Mouse (Mus musculus) heart, embryonic 12.5 days (tissue): ENCODE measurements at regions not wholly inside any gene's neighbourhood (a gene's known extent, or its start where the extent isn't known, plus 50 kb on each side); places are given as distances from the start of the nearest gene placed in this dataset.

Source experiments
- ATAC-seq: fragments of 200-750 bp; cut with Nextera tagmentation; 2 replicates; pipeline ENCODE4 v1.8.0; 2017; ENCODE audit warnings: moderate TSS enrichment, moderate library complexity; ENCODE audit not compliant: insufficient number of reproducible peaks, low FRiP score
- H3K27ac ChIP-seq: fragments of 300-500 bp; sonication (generic); 2 replicates; pipeline ENCODE4 v1.5.1; 2016; ENCODE audit warnings: mild to moderate bottlenecking, moderate library complexity; ENCODE audit not compliant: poor library complexity, severe bottlenecking
- H3K27me3 ChIP-seq: fragments of 300-500 bp; sonication (generic); replicated peaks from 2 replicates; pipeline ENCODE4 v1.6.1; 2016; ENCODE audit warnings: mild to moderate bottlenecking, moderate library complexity
- H3K36me3 ChIP-seq: fragments of 300-500 bp; sonication (generic); 2 replicates; pipeline ENCODE4 v1.6.1; 2016; ENCODE audit warnings: mild to moderate bottlenecking, moderate library complexity
- H3K4me1 ChIP-seq: fragments of 300-500 bp; sonication (generic); replicated peaks from 2 replicates; pipeline ENCODE4 v1.6.1; 2016; ENCODE audit warnings: mild to moderate bottlenecking
- H3K4me2 ChIP-seq: fragments of 300-500 bp; sonication (generic); 2 replicates; pipeline ENCODE4 v1.6.1; 2016; ENCODE audit warnings: mild to moderate bottlenecking, moderate library complexity
- H3K4me3 ChIP-seq: fragments of 300-500 bp; sonication (generic); 2 replicates; pipeline ENCODE4 v1.5.1; 2016; ENCODE audit warnings: mild to moderate bottlenecking
- H3K9ac ChIP-seq: fragments of 300-500 bp; sonication (generic); 2 replicates; pipeline ENCODE4 v1.6.1; 2016; ENCODE audit warnings: mild to moderate bottlenecking, moderate library complexity
- H3K9me3 ChIP-seq: fragments of 300-500 bp; sonication (generic); replicated peaks from 2 replicates; pipeline ENCODE4 v1.6.1; 2016; ENCODE audit warnings: mild to moderate bottlenecking, moderate library complexity
- WGBS: fragments of 180-500 bp; shearing (Covaris S2); methylation state at CpG from one replicate; pipeline ENCODE4 v1.1.7; 2016; 5-methylcytosine and 5-hydroxymethylcytosine counted together

DNA sequence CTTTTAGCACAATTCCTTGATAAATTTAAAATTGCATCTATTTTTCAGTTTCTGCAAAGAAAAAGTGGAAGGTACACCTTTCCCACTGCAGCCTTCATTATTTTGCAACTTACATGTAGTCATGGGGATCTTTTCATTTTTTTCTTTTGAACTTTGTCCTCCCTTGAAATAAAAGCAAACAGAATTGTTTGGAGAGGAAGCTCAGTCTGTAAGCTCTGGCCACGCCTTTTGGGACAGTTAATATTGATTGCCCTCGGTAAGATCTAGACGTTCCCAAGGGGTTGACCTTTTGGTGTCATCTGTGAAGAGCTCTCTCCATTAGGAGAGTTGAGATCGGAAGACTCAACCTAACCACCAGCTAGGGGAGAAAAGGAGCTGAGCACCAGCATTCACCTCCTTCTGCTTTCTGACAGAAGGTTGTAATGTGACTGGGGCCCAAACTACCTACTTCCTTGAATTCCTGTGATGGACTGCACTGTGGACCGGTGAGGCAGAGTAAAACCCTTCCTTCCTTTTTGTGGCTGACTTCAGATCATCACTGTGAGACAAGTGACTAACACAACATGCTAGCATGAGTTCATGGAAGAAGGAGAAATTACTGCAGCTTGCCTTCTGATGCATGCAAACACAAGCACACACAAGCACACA lies 621.9 kb downstream of the Inhba start:
- no peak overlapping the region for H3K4me3 ChIP-seq
- no peaks in the 10 kb centered on the region for H3K36me3 ChIP-seq
- no peak overlapping the region for H3K4me2 ChIP-seq
- WGBS, result 74% methylated on average over 5 of the region's 5 CpGs
- no peaks in the 10 kb centered on the region for H3K27me3 ChIP-seq
- no peak for ATAC-seq
- H3K9ac ChIP-seq, result no peak overlapping the region
- no peaks in the 10 kb centered on the region for H3K9me3 ChIP-seq
- H3K27ac ChIP-seq, result no peak overlapping the region
- H3K4me1 ChIP-seq, result no peaks in the 10 kb centered on the region

DNA sequence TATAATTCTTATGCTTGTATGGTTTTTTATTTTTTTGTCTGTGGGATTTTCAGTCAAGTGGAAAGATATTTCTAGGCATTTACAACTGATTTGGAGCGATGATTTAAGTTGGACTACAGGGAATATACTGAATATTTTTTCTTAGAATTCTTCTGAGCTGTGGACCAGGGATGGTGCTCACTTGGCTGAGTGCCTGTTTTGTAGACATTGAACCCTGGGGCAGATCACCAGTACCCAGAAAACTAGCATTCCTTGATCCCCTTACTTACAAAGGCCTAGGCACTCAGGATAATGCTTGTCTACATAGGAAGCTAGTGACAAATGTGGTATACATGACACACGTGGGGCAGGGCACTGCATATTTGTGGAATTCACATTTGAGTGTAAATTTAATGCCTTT lies 624.6 kb downstream of the Inhba start:
- no peaks in the 10 kb centered on the region for H3K36me3 ChIP-seq
- no peak overlapping the region for H3K27ac ChIP-seq
- no peaks in the 10 kb centered on the region for H3K27me3 ChIP-seq
- no peaks in the 10 kb centered on the region for H3K4me1 ChIP-seq
- no peak for ATAC-seq
- H3K4me2 ChIP-seq, result no peak overlapping the region
- H3K9me3 ChIP-seq, result no peaks in the 10 kb centered on the region
- H3K4me3 ChIP-seq, result no peak overlapping the region
- H3K9ac ChIP-seq, result no peak overlapping the region
- WGBS, result 78% methylated on average over 2 of the region's 2 CpGs

DNA sequence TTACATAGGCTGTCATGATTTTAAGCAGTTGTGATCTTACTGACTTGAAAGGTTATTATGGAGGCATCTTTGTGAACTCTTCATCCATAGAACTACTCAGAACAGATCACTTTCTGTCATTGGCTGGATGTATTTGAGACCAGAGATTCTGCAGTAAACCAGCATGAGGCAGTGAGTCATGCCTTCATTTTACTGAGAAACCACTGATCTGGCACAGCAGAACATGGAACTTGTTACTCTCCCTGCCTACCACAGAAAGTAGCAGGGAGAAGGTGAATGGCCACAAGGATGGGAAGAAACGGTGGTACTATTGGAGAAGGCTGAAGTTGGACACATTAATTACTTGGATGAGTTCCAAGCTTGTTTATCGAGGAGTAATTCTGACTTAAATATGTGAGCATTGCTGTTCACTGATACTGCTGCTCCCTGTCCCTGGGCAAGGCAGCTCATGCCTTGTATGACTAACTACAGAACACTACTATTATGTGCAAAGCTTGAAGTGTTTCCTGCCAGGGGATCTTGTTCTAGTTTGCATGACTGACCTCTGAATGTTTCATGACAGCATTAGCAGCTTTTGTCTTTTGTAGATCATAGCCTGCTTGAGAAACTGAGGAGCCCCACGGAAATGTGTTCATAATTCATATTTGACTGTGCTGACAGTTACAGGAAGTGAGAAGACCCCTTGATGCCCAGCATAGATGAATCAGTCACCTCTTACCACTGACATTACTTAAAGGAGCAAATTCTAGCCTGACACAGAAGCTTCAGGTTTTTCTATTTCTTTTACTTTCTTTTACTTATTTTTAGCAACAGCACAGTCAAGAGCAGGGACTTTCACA lies 630.2 kb downstream of the Inhba start:
- ATAC-seq, result no peak
- H3K27ac ChIP-seq, result no peak overlapping the region
- WGBS, result 68% methylated on average over 3 of the region's 3 CpGs
- H3K4me1 ChIP-seq, result no peaks in the 10 kb centered on the region
- H3K4me3 ChIP-seq, result no peak overlapping the region
- no peaks in the 10 kb centered on the region for H3K27me3 ChIP-seq
- no peaks in the 10 kb centered on the region for H3K9me3 ChIP-seq
- no peak overlapping the region for H3K9ac ChIP-seq
- H3K36me3 ChIP-seq, result no peaks in the 10 kb centered on the region
- no peak overlapping the region for H3K4me2 ChIP-seq

DNA sequence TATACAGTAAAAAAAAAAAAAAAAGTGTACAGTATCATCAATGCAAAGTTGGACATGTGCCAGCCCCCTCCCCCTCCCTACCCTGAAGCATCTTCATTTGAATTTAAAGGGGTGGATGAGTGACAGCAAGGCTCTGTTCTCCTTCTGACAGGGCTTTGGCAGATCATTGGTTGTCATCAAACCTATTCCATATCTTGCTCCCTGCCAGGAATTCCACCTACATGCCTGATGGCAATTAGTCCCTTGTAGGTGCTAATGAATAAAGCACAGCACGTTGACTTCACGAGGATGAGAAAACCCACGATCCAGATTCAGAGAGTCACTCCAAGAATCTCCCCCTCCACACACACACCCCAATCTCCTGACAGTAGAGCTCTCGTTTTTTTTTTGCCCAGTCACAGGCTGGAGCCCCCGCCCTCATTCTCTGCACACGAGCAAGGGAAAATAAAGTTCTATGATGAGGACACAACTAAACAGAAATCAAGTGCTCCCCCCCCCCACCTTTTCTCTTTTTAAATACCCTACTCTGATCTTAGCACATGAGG lies 630.9 kb downstream of the Inhba start:
- Histone ChIP-seq H3K27me3 (no peaks in the 10 kb centered on the region), H3K9me3 (no peaks in the 10 kb centered on the region), H3K36me3 (no peaks in the 10 kb centered on the region), H3K4me2 (no peak overlapping the region), H3K4me1 (no peaks in the 10 kb centered on the region), H3K27ac (no peak overlapping the region), H3K4me3 (no peak overlapping the region), H3K9ac (no peak overlapping the region)
- 45% methylated on average over 6 of the region's 6 CpGs for WGBS
- ATAC-seq, result no peak

DNA sequence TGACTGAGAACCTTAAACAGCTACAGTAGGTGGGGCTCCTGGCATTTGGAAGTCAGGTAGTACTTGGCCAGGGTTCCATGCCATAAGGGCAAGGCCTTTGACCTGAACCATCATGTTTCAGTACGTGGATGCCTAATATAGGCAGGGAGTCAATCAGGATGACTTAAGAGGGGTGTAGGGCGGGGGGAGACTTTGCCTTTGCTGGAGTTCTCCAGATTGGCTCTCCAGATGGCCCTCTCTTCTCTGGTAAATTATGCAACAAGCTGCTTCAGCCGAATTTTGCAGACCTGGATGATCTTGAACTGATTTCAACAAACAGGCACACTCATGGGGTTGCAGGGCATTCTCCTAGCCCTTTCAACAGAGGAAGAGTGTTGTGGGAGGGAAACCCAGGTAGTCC lies 633.7 kb downstream of the Inhba start:
- no peaks in the 10 kb centered on the region for H3K9me3 ChIP-seq
- no peak overlapping the region for H3K9ac ChIP-seq
- H3K27me3 ChIP-seq, result no peaks in the 10 kb centered on the region
- H3K4me3 ChIP-seq, result no peak overlapping the region
- no peaks in the 10 kb centered on the region for H3K4me1 ChIP-seq
- H3K4me2 ChIP-seq, result no peak overlapping the region
- H3K27ac ChIP-seq, result no peak overlapping the region
- WGBS, result 68% methylated on average over 3 of the region's 3 CpGs
- ATAC-seq, result no peak
- H3K36me3 ChIP-seq, result no peaks in the 10 kb centered on the region

DNA sequence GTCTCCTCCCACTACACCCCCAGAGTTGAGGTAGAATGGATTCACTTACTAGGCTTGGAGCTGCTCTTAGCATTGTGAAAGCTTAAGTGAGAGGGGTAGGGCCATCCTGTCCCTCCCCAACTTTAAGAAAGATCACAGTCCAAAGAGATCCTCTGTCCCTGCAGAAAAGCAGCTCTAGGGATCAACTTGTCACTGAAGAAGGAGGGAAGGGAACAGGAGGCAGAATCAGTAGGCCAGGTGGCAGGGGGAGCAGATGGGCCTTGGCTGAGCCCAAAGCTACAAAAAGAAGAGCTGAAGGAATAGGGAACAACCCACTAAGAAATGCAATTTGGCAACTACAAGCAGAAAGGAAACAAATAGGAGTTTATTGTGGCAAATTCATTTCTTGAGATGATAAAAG lies 634.4 kb downstream of the Inhba start:
- no peak for ATAC-seq
- no peak overlapping the region for H3K4me2 ChIP-seq
- no peaks in the 10 kb centered on the region for H3K9me3 ChIP-seq
- no peaks in the 10 kb centered on the region for H3K27me3 ChIP-seq
- no peaks in the 10 kb centered on the region for H3K36me3 ChIP-seq
- no peak overlapping the region for H3K9ac ChIP-seq
- no peak overlapping the region for H3K27ac ChIP-seq
- no peaks in the 10 kb centered on the region for H3K4me1 ChIP-seq
- H3K4me3 ChIP-seq, result no peak overlapping the region

DNA sequence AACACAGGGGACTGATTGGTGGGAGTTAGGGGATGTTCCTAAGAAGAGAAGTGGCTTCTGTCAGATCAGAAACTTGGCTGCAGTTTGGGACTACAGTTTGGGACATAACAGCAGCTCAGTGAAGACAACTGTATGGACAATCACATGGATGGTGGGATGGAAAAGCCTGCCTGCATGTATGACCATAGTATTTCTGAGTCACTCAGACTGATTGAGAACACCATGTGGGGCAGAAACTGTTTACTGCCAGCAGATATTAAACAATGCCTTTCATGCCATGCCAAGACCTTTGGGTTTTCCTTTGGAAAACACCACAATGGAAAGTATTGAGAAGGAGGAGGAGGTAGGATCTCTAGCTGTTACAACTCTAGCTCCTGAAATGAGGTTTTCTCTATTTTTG lies 635.0 kb downstream of the Inhba start:
- Histone ChIP-seq H3K36me3 (no peaks in the 10 kb centered on the region), H3K9ac (no peak overlapping the region), H3K4me2 (no peak overlapping the region), H3K27ac (no peak overlapping the region), H3K27me3 (no peaks in the 10 kb centered on the region), H3K4me1 (no peaks in the 10 kb centered on the region), H3K9me3 (no peaks in the 10 kb centered on the region), H3K4me3 (no peak overlapping the region)
- no peak for ATAC-seq

DNA sequence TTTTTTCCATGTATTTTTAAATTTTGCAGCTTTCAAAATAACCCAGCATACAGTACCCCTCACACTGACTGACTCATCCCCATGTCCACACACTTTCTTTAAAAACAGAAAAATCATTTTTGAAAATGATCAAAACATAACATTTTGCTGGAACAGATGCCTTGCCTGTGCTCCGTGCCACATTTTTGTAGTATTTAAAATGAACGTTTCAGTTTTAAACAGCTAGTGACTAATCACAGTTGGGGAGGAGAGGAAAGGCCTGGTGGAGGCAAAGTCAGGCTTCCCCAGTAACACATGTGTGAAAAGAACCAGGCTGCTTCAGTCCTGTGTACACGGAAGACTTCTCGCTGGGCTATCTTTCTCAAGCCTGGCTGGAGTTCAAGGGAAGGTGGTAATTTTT lies 644.5 kb downstream of the Inhba start:
- Histone ChIP-seq H3K27ac (no peak overlapping the region), H3K4me2 (no peak overlapping the region), H3K9me3 (no peaks in the 10 kb centered on the region), H3K4me1 (no peaks in the 10 kb centered on the region), H3K27me3 (no peaks in the 10 kb centered on the region), H3K4me3 (no peak overlapping the region), H3K36me3 (no peaks in the 10 kb centered on the region), H3K9ac (no peak overlapping the region)
- WGBS, result 62% methylated on average over 4 of the region's 4 CpGs
- no peak for ATAC-seq

DNA sequence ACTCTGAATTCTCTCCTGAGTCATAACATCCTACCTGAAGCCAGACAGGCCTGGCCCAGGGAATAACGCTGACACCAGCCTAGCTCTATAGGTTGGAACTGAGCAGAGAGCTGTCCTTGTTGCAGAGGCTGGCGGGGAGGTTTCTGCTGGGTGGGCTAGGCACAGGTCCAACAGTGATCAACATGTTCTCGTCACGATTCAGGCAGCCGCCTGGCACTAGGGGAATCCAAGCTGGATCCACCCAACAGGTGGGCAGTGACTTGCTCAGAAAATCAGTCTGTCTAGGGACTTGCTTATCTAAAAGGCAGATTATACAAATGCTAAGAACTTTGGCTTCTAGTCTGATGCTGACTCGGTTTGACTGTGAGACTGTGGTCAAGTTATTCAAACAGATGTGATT lies 648.2 kb downstream of the Inhba start:
- Histone ChIP-seq H3K36me3 (no peaks in the 10 kb centered on the region), H3K9me3 (no peaks in the 10 kb centered on the region), H3K9ac (no peak overlapping the region), H3K27me3 (no peaks in the 10 kb centered on the region), H3K4me2 (no peak overlapping the region), H3K27ac (no peak overlapping the region), H3K4me3 (no peak overlapping the region), H3K4me1 (no peaks in the 10 kb centered on the region)
- ATAC-seq, result no peak
- 62% methylated on average over 6 of the region's 6 CpGs for WGBS

DNA sequence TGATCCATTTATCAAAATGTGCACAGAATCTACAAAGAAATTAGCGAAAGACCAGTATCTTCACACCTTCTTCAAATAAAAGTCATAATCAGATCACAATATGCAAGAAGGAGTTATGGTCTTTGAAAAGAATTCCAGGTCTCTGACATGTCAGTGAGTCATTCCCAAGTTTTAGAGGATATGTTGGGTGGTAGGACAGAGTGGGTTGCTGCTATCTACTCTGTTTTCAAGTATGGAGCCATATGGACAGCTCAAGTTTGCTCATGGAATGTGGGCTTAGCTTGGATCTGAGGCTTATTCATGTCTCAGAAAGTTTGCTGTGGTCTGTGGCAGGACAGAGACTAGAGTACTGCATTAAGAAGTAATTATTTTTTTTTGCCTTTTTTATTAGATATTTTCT lies 657.0 kb downstream of the Inhba start:
- H3K9ac ChIP-seq, result no peak overlapping the region
- H3K4me1 ChIP-seq, result no peaks in the 10 kb centered on the region
- no peak overlapping the region for H3K4me2 ChIP-seq
- no peaks in the 10 kb centered on the region for H3K9me3 ChIP-seq
- H3K27me3 ChIP-seq, result no peaks in the 10 kb centered on the region
- ATAC-seq, result no peak
- WGBS, result 86% methylated on average over 1 of the region's 1 CpGs
- no peak overlapping the region for H3K27ac ChIP-seq
- H3K4me3 ChIP-seq, result no peak overlapping the region
- H3K36me3 ChIP-seq, result no peaks in the 10 kb centered on the region

DNA sequence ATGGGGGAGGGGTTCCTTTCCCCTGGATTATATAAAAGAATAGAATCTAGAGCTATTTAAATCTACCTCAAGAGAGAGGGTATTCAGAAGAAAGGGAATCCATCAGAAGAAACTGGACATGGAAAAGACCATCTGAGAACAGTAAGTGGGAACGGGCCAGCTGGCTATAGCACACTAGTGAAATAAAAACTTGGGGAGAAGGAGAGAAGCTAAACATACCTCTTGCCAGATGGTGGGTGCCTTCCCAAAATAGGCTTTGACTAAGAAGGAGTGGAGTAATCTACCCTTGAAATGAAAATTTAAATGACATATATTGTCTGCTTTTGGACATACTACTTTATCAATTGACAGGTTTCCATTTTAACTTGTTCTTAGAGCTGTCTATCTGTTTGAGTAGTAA lies 657.6 kb downstream of the Inhba start:
- no peak overlapping the region for H3K27ac ChIP-seq
- no peak for ATAC-seq
- H3K36me3 ChIP-seq, result no peaks in the 10 kb centered on the region
- no peak overlapping the region for H3K9ac ChIP-seq
- no peak overlapping the region for H3K4me3 ChIP-seq
- H3K4me1 ChIP-seq, result no peaks in the 10 kb centered on the region
- WGBS, result 90% methylated on average over 1 of the region's 1 CpGs
- H3K9me3 ChIP-seq, result no peaks in the 10 kb centered on the region
- H3K27me3 ChIP-seq, result no peaks in the 10 kb centered on the region
- H3K4me2 ChIP-seq, result no peak overlapping the region
